Mouse (Mus musculus): Measurements from ENCODE around the gene Ddx19a.
"Not testable (repeated sequence)": the region's sequence is repeated elsewhere in the genome, so short reads cannot be mapped to it uniquely, and the experiment has no call there.

Ddx19a gene

GRCm38 (mm10) chr8:110969910-110970770 is 27.5 kb downstream of the Ddx19a start:
- peak; percentile 88 for DNase-seq

- DNase-seq = no peak
These were observed 30.3 kb downstream of the Ddx19a start for GRCm38 (mm10) chr8:110967326-110967725.

- peak; percentile 43 for DNase-seq
These were observed 31.0 kb downstream of the Ddx19a start for GRCm38 (mm10) chr8:110966586-110966985.

DNA sequence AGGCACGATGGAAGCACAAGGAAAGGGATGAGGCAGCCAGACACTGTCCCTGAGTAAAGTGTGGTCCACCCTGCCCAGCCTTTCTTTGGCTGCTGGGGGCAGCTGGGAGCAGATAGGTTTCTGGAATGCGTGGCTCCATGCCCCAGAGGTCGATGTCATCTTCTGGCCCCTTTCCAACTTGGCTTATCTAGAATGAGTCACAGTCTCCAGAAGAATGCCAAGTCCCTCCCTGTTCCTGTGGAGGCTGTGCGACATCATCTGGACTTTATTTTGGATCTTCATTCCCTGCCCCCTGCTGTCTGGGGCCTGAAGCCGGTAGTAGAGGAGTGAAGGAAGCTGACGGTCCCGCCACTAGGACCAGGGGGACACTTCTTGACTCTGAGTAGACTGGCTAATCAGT is 32.0 kb downstream of the Ddx19a start:
- DNase-seq = peak; percentile 86

DNA sequence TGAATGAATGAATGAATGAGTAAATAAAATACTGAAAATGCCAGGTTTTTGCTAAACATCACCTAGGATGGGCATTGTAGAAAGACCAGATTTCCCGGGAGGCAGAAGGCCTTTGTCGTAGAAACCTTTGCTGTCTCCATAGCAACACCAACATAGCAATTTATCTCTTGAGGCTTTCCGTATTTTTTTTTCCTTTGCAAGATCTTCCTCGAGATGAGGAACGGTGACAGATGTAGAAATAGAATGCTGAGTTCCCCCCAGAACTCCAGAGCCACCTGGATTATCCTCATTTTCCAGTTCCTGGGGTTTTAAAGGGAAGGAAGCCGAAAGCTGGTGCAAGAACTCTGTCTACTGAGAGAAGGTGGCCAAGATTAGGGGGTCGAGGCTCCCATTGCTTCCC is 32.9 kb downstream of the Ddx19a start:
- DNase-seq = no peak

DNA sequence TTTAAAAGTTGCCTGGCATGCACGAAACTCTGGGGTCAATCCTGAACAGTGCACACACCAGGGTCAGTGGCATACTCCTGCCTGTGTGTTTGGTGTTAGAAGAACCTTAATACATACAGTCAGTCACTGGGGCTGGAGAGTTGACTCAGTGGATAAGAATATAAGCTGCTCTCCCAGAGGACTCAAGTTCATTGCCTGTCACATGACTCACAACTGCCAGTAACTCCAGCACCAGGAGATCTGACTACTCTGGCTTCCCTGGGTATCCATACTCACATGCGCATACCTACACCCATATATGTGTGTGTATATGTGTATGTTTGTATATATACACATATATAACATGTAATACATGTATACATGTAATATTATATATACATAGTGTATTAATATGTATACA is 34.5 kb downstream of the Ddx19a start:
- DNase-seq = no peak

DNA sequence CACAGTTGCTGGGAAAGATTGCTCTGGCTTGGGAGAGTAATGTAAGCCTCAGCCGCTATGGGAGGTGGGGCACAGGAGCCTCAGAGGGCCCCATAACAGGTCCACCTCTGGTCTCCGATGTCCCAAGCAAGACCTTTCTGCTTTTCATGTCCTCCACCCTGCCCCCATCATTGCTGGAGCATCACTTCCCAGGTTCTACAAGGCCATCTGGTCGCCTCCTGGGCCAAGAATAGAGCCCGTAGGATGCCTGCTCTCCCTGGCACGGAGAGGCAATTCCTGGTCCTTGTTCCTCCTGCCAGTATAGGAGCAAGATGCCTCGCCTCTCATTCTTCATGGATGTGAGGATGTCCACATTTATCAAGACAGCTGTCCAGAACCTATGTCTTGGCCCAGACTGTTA is 37.7 kb downstream of the Ddx19a start:
- DNase-seq = no peak

DNA sequence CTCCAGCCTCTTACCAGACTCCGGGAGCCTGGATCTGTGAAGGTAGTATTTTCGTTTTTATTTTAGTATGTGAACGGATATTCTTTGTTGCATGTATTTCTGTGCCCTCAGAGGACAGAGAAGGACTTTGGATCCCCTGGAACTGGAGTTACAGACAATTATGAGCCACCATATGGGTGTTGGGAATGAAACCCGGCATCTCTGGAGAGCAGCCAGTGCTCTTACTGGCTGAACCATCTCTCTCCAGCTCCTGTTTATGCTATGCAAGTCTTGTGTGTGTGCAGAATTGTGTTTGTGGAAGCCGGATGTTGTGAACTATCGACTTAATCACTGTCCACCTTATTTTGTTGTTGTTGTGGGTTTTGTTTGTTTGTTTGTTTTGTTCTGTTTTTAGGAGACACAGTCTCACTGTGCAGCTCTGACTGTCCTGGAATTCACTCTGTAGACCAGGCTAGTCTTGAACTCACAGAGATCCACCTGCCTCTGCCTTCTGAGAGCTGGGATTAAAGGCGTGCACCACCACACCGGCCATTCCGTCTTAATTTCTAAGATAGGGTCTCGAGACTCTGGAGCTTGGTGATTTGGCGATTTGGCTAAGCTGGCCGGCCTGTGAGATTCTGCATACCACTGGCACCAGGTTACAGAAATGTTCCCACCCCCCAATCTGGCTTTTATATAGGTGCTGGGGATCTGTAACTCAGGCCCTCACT is 38.4 kb downstream of the Ddx19a start:
- no peak for DNase-seq

GRCm38 (mm10) chr8:110958553-110958952 is 39.0 kb downstream of the Ddx19a start:
- DNase-seq = not testable (repeated sequence)

DNA sequence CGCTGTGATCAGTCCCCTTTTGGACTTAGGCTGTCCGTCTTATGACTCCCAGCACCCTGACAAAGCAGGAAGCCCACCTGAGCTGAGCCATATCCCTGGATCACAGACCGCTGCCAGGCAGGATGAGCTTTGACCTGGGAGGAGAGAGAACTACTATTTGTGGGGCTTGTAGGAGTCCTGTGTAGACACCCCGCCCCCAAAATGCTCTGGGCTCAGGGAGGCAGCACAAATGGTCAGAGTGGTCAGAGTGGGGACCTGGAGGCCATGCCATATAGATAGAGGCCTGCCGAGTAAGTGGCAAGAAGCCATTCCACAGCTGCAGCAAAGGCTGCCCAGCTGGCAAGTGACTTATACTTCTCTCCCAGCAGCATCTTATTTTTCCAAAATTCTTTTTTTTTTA is 39.5 kb downstream of the Ddx19a start:
- no peak for DNase-seq

- no peak for DNase-seq
These were observed 40.1 kb downstream of the Ddx19a start for GRCm38 (mm10) chr8:110957471-110957870.

GRCm38 (mm10) chr8:110956619-110957450 is 40.8 kb downstream of the Ddx19a start:
- DNase-seq = no peak

DNA sequence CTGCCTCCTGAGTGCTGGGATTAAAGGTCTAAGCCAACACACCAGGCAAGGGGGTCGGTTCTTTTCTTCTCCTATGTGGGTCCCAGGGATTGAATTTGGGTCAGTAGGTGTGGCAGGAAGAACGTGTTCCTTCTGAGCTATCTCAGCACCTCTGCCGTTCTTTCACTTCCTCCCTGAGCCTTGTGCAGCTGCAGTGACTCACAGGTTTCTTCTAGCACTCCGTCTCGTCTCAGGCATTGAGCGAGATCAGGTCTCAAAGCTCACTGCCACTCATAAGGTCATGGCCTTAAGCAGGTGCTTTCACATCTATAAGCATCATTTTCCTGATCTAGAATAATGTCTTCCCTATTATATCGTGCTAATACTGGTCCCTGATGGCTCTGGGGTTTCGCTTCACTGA is 42.8 kb downstream of the Ddx19a start:
- DNase-seq = no peak

DNA sequence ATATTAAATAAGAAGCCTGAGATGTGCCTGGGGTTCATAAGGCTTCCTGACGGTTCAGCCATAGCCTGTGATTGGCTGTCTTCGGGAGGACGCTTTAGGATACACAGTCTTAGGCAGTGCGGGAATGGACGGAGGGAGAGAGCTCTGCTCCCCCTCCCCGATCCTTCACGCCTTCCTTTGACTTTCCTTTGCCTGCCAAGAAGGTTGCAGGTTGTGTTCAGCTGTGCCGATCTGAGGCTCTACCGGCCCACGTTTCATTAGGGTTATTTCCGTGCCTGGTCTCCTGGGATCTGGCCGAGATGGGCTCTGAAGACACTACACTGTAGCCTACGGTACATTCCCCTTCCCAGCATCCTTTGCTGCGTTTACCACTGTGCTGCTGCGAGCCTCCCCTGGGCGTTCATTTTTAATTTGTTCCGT is 47.5 kb downstream of the Ddx19a start:
- peak; percentile 26 for DNase-seq

- no peak for DNase-seq
These were observed 51.9 kb downstream of the Ddx19a start for GRCm38 (mm10) chr8:110945716-110946115.

DNA sequence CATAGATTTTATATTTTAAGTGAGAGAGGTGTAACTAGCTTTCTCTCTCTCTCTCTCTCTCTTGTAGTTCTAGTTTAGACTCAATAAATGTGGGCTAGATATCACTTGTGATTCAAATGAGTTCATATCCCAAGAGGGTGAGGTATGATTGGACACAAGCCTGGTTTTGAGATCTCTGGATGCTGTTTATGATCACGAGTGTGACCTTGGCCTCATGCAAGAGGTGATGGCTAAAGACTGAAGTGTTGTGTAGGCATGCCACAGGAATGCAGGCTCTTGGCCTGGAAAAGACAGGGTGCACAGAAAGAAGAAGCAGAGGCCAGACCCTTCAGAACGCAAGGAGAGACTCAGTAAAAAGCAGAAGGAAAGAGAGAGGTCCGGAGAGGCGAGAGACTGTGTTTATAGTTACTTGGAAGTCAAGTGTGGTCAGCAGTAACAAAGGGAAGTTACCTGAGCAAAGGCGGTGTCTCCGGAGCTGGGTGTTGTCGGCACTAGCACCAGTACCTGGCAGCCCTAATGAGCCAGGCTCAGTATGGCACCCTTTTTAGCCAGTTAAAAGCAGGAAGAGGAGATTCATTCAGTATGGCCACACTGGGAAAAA is 53.2 kb downstream of the Ddx19a start:
- no peak for DNase-seq

DNA sequence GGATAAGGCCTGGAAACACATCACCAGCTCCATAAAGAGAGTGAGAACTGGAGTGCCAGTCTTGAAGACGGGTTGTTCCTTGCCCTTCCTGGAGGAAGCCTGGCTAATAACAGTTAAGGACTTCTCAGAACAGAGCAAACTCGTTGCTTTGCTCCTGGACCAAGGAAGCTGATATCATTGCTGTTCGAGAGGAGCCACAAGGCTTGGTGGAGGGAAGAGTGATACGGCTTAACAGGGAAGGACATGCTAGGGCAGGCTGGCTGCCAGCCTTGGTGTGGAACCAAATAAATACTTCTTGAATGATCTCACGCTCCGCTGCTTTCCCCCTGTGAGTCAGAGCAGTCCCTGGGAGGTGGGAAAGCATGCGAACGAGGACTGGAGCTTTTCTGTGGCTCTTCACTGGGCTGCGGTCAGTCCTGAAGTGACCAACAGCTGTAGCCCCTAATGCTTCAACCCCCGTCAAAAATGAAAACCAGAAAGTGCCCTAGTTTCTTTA is 56.1 kb downstream of the Ddx19a start:
- DNase-seq = peak; percentile 83

GRCm38 (mm10) chr8:110940682-110941452 is 56.7 kb downstream of the Ddx19a start:
- DNase-seq = no peak

- DNase-seq = peak; percentile 57
These were observed 58.6 kb downstream of the Ddx19a start for GRCm38 (mm10) chr8:110938882-110939589.

- no peak for DNase-seq
These were observed 61.4 kb downstream of the Ddx19a start for GRCm38 (mm10) chr8:110936217-110936616.

- no peak for DNase-seq
These were observed 64.3 kb downstream of the Ddx19a start for GRCm38 (mm10) chr8:110933272-110933671.
